Mouse (Mus musculus) A20 (cell line): Measurements from ENCODE around the gene Def6.
"Not testable (repeated sequence)": the region's sequence is repeated elsewhere in the genome, so short reads cannot be mapped to it uniquely, and the experiment has no call there.

Source experiments
- DNase-seq: peaks from one replicate; pipeline ENCODE4 v3.0.0-alpha.2; 2011; ENCODE audit warnings: low read depth, low spot score

Def6 gene

GRCm38 (mm10) chr17:28208314-28208612 is 685 bp downstream of the Def6 start:
- no peak for DNase-seq

- peak; percentile 45 for DNase-seq
These were observed 2.0 kb downstream of the Def6 start for GRCm38 (mm10) chr17:28209457-28210110.

GRCm38 (mm10) chr17:28211921-28212341 is 4.4 kb downstream of the Def6 start:
- no peak for DNase-seq

GRCm38 (mm10) chr17:28212391-28212790 is 4.8 kb downstream of the Def6 start:
- DNase-seq = no peak

- peak; percentile 49 for DNase-seq
These were observed 5.7 kb downstream of the Def6 start for GRCm38 (mm10) chr17:28213236-28213635.

GRCm38 (mm10) chr17:28216791-28217190 is 9.2 kb downstream of the Def6 start:
- DNase-seq = no peak

GRCm38 (mm10) chr17:28217721-28218649 is 10.4 kb downstream of the Def6 start:
- DNase-seq = no peak

- DNase-seq = not testable (repeated sequence)
These were observed 14.9 kb downstream of the Def6 start for GRCm38 (mm10) chr17:28222463-28222862.

GRCm38 (mm10) chr17:28223561-28224391 is 16.2 kb downstream of the Def6 start:
- DNase-seq = peak; percentile 96

- no peak for DNase-seq
These were observed 17.0 kb downstream of the Def6 start for GRCm38 (mm10) chr17:28224615-28225014.

- no peak for DNase-seq
These were observed 18.4 kb downstream of the Def6 start for GRCm38 (mm10) chr17:28226014-28226413.

GRCm38 (mm10) chr17:28230486-28230885 is 22.9 kb downstream of the Def6 start:
- no peak for DNase-seq

GRCm38 (mm10) chr17:28231026-28231736 is 23.6 kb downstream of the Def6 start:
- no peak for DNase-seq

- DNase-seq = peak; percentile 96
These were observed 25.0 kb downstream of the Def6 start, which contains the start of gene Ppard for GRCm38 (mm10) chr17:28232475-28233060. TSS of gene Ppard (plus strand) at chr17:28232700.

- DNase-seq = peak; percentile 71
These were observed 25.6 kb downstream of the Def6 start for GRCm38 (mm10) chr17:28233091-28233731.

GRCm38 (mm10) chr17:28234641-28235040 is 27.1 kb downstream of the Def6 start:
- no peak for DNase-seq

- DNase-seq = no peak
These were observed 28.5 kb downstream of the Def6 start for GRCm38 (mm10) chr17:28235982-28236635.

GRCm38 (mm10) chr17:28236636-28237015 is 29.0 kb downstream of the Def6 start:
- no peak for DNase-seq

GRCm38 (mm10) chr17:28237362-28237761 is 29.8 kb downstream of the Def6 start:
- DNase-seq = no peak

- no peak for DNase-seq
These were observed 30.3 kb downstream of the Def6 start for GRCm38 (mm10) chr17:28237874-28238273.
